In genomic region chr7:74421591-74421990, GRCm38 (mm10) we compare ENCODE assay signal across 24 mouse cellular contexts.
DNase-seq lines count a peak whose midpoint lies in the region; ATAC-seq and TF ChIP-seq lines count a peak whose summit lies in the region.
"Had no signal": no experiment of that assay in that cellular context is flagged by ENCODE, and none has a peak within 500 bp of the region (broad histone marks: within the 10 kb centered on the region; RNA-seq: fewer than 3 reads in every experiment).

No protein-coding gene starts in this region.

- no peaks in the 10 kb centered on the region for H3K9me3 ChIP-seq in heart, embryonic 11.5 days (replicated peaks; ENCODE audit: control insufficient read depth, low read length)
- H3K9me3 ChIP-seq in midbrain, embryonic 16.5 days (replicated peaks; ENCODE audit: control insufficient read depth, low read length, poor library complexity, severe bottlenecking): no peaks in the 10 kb centered on the region
- no peaks in the 10 kb centered on the region for H3K9me3 ChIP-seq in midbrain, embryonic 13.5 days
- H3K9me3 ChIP-seq: embryonic facial prominence, embryonic 12.5 days; hindbrain, embryonic 13.5 days; limb, embryonic 15.5 days; liver, embryonic 13.5 days; megakaryocyte, embryonic 14.5 days; midbrain, embryonic 12.5 days had no signal

- no peak overlapping the region for H3K9ac ChIP-seq in heart, embryonic 11.5 days (ENCODE audit: low read depth, low read length)
- no peak overlapping the region for H3K9ac ChIP-seq in midbrain, embryonic 16.5 days (ENCODE audit: low read depth, low read length)
- no peak overlapping the region for H3K9ac ChIP-seq in midbrain, embryonic 13.5 days (replicated peaks)
- H3K9ac ChIP-seq: embryonic facial prominence, embryonic 12.5 days; hindbrain, embryonic 13.5 days; limb, embryonic 15.5 days; liver, embryonic 13.5 days; midbrain, embryonic 12.5 days had no signal

- H3K4me2 ChIP-seq in heart, embryonic 11.5 days: peak overlapping the region; percentile 48
- H3K4me2 ChIP-seq in midbrain, embryonic 16.5 days (ENCODE audit: low read length): no peak overlapping the region
- no peak overlapping the region for H3K4me2 ChIP-seq in midbrain, embryonic 13.5 days (replicated peaks)
- H3K4me2 ChIP-seq: embryonic facial prominence, embryonic 12.5 days; hindbrain, embryonic 13.5 days; limb, embryonic 15.5 days; liver, embryonic 13.5 days; midbrain, embryonic 12.5 days had no signal

- peaks cover 48% of the 10 kb centered on the region for H3K4me1 ChIP-seq in heart, embryonic 11.5 days (ENCODE audit: control insufficient read depth, insufficient read depth, low read length)
- H3K4me1 ChIP-seq in midbrain, embryonic 16.5 days (ENCODE audit: control insufficient read depth, insufficient read depth, low read length): peaks cover 8% of the 10 kb centered on the region
- peaks cover 25% of the 10 kb centered on the region for H3K4me1 ChIP-seq in midbrain, embryonic 13.5 days (replicated peaks)
- H3K4me1 ChIP-seq: liver, embryonic 13.5 days had no signal

- no peak for DNase-seq in gastrocnemius, adult 2 months
- DNase-seq in gastrocnemius, postnatal 25 days: no peak
- DNase-seq in heart, postnatal 14 days: no peak
- DNase-seq in urinary bladder, postnatal 4 days (ENCODE audit: low spot score in 2 of 2): no peak
- DNase-seq: adrenal gland, postnatal 10 days; cerebellum, adult 9-11 months; embryo, embryonic 11 days; kidney, postnatal 10 days; layer of hippocampus, adult 9-11 months; liver, embryonic 13.5 days; lung, postnatal 4 days; right cerebral cortex, postnatal 14 days; thymus, postnatal 4 days had no signal

- no peak for TF ChIP-seq CTCF in gastrocnemius, adult 2 months (IDR thresholded peaks at IDR 0.05)

- H3K4me3 ChIP-seq in gastrocnemius, adult 2 months: peak overlapping the region; percentile 23
- H3K4me3 ChIP-seq in heart, embryonic 11.5 days (ENCODE audit: low read depth, low read length): no peak overlapping the region
- H3K4me3 ChIP-seq in midbrain, embryonic 16.5 days (ENCODE audit: low read depth, low read length): no peak overlapping the region
- no peak overlapping the region for H3K4me3 ChIP-seq in midbrain, embryonic 13.5 days (replicated peaks)
- H3K4me3 ChIP-seq: embryonic facial prominence, embryonic 12.5 days; hindbrain, embryonic 13.5 days; limb, embryonic 15.5 days; liver, embryonic 13.5 days; midbrain, embryonic 12.5 days had no signal

- ATAC-seq in heart, embryonic 11.5 days (replicated peaks; ENCODE audit: insufficient number of reproducible peaks, low FRiP score, low TSS enrichment): no peak
- ATAC-seq in midbrain, embryonic 16.5 days: no peak
- ATAC-seq in midbrain, embryonic 13.5 days: no peak
- ATAC-seq: forebrain, embryonic 14.5 days; intestine, embryonic 16.5 days; Patski had no signal

- H3K27ac ChIP-seq in gastrocnemius, adult 2 months: peak overlapping the region; percentile 80
- peak overlapping the region; percentile 71 for H3K27ac ChIP-seq in heart, embryonic 11.5 days (ENCODE audit: low read depth, low read length)
- H3K27ac ChIP-seq in midbrain, embryonic 16.5 days (ENCODE audit: low read length): peak overlapping the region; percentile 43; the same call in 1 of the 2 replicates
- no peak overlapping the region for H3K27ac ChIP-seq in midbrain, embryonic 13.5 days
- H3K27ac ChIP-seq: embryonic facial prominence, embryonic 12.5 days; hindbrain, embryonic 13.5 days; limb, embryonic 15.5 days; liver, embryonic 13.5 days; midbrain, embryonic 12.5 days had no signal

- H3K36me3 ChIP-seq in heart, embryonic 11.5 days (ENCODE audit: control insufficient read depth, insufficient read depth, low read length): no peaks in the 10 kb centered on the region
- H3K36me3 ChIP-seq in midbrain, embryonic 16.5 days (ENCODE audit: control insufficient read depth, insufficient read depth, low read length): no peaks in the 10 kb centered on the region
- H3K36me3 ChIP-seq in midbrain, embryonic 13.5 days: no peaks in the 10 kb centered on the region
- H3K36me3 ChIP-seq: embryonic facial prominence, embryonic 12.5 days; hindbrain, embryonic 13.5 days; limb, embryonic 15.5 days; liver, embryonic 13.5 days; midbrain, embryonic 12.5 days had no signal

- WGBS in heart, embryonic 11.5 days (ENCODE audit: insufficient replicate concordance): 41% methylated on average over 2 of the region's 2 CpGs
- WGBS in midbrain, embryonic 16.5 days: 58% methylated on average over 2 of the region's 2 CpGs
- 68% methylated on average over 2 of the region's 2 CpGs for whole genome bisulfite sequencing in midbrain, embryonic 13.5 days

- no peaks in the 10 kb centered on the region for H3K27me3 ChIP-seq in heart, embryonic 11.5 days (ENCODE audit: control insufficient read depth, insufficient read depth, low read length)
- no peaks in the 10 kb centered on the region for H3K27me3 ChIP-seq in midbrain, embryonic 16.5 days (ENCODE audit: control insufficient read depth, insufficient read depth, low read depth, low read length)
- no peaks in the 10 kb centered on the region for H3K27me3 ChIP-seq in midbrain, embryonic 13.5 days
- H3K27me3 ChIP-seq: embryonic facial prominence, embryonic 12.5 days; hindbrain, embryonic 13.5 days; limb, embryonic 15.5 days; liver, embryonic 13.5 days; midbrain, embryonic 12.5 days; Patski had no signal

- intact Hi-C loops in gastrocnemius, adult 2 months (cut with DNase I): loop anchor here (5.0 kb wide), 2 partner anchors 36 to 131 kb away; partner anchors contain the start of gene Slco3a1
- intact Hi-C loops in heart, postnatal 14 days (cut with DNase I): loop anchor here (5.0 kb wide), 1 partner anchor 131 kb away; the partner anchor contains the start of gene Slco3a1
